Comparison of ENCODE assay signal across 11 mouse cellular contexts in the genomic region with DNA sequence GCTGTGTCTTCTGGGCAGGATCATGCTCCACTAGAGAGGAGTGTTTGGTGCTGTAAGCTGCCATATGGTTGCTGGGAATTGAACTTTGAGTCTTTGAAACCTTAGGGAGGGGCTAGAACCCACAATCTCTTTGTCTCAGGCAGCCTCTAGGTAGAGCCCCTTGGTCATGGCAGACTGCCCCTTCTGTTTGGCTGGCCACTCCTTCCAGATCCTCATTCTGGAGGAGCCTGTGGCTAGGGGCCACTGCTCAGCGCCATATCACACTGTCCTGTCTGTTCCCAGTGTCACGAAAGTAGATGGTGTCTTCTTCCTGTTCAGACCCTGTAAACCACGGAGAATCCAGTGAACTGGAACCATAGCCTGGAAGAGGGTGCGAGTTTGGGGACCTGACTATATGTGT. TPM values are rescaled to one million over a fixed set of nuclear protein-coding genes. Genes with fewer than 3 reads are reported as not detected.
"Had no signal": no experiment of that assay in that cellular context is flagged by ENCODE, and none has a peak within 500 bp of the region (broad histone marks: within the 10 kb centered on the region; RNA-seq: fewer than 3 reads in every experiment).

No protein-coding gene starts in this region.

RNA-seq across cellular contexts. Expression of gene Gal3st2, which starts 5.3 kb away (rescaled TPM):
- total RNA-seq: layer of hippocampus, postnatal 25 days; megakaryocyte, adult 5-6 weeks; midbrain, postnatal 0 days had no signal
- polyA plus RNA-seq: limb, embryonic 10.5 days; limb, embryonic 13.5 days; liver, embryonic 13.5 days; liver, embryonic 16.5 days; midbrain, embryonic 10.5 days; midbrain, embryonic 13.5 days; midbrain, postnatal 0 days; neural tube, embryonic 11.5 days; neural tube, embryonic 15.5 days had no signal
